Mouse (Mus musculus) kidney, postnatal 0 days (tissue): ENCODE results near the gene Lyve1. TPM values are rescaled to one million over a fixed set of nuclear protein-coding genes. Genes with fewer than 3 reads are reported as not detected.
A peak's percentile ranks its signal among the peaks of the same experiment; 100 is the strongest.

ENCODE experiments used
- ATAC-seq: fragments of 200-750 bp; cut with Nextera tagmentation; replicated peaks from 2 replicates; pipeline ENCODE4 v1.8.0; 2017; ENCODE audit warnings: low read depth, moderate number of reproducible peaks, moderate TSS enrichment, moderate library complexity; ENCODE audit not compliant: low FRiP score
- DNase-seq: peaks from one replicate; pipeline ENCODE4 v3.0.0-alpha.2; 2016; ENCODE audit warnings: low spot score
- H3K27ac ChIP-seq: fragments of 300-500 bp; sonication (generic); 2 replicates; pipeline ENCODE4 v1.5.1; 2014; ENCODE audit warnings: mild to moderate bottlenecking
- H3K27me3 ChIP-seq: fragments of 300-500 bp; sonication (generic); 2 replicates; pipeline ENCODE4 v1.6.1; 2014; ENCODE audit warnings: low read length, mixed read lengths; ENCODE audit not compliant: insufficient read depth
- H3K36me3 ChIP-seq: fragments of 300-500 bp; sonication (generic); 2 replicates; pipeline ENCODE4 v1.6.1; 2014; ENCODE audit warnings: low read length, mixed read lengths; ENCODE audit not compliant: insufficient read depth
- H3K4me1 ChIP-seq: fragments of 300-500 bp; sonication (generic); replicated peaks from 2 replicates; pipeline ENCODE4 v1.6.1; 2014; ENCODE audit warnings: antibody characterized with exemption, low read length, mixed read lengths; ENCODE audit not compliant: insufficient read depth
- H3K4me2 ChIP-seq: fragments of 300-500 bp; sonication (generic); 2 replicates; pipeline ENCODE4 v1.6.1; 2014; ENCODE audit warnings: mild to moderate bottlenecking, low read length, moderate library complexity, mixed read lengths
- H3K4me3 ChIP-seq: fragments of 300-500 bp; sonication (generic); replicated peaks from 2 replicates; pipeline ENCODE4 v1.5.1; 2014; ENCODE audit warnings: low read depth, low read length
- H3K9ac ChIP-seq: fragments of 300-500 bp; sonication (generic); 2 replicates; pipeline ENCODE4 v1.6.1; 2014; ENCODE audit warnings: low read depth, low read length
- H3K9me3 ChIP-seq: fragments of 300-500 bp; sonication (generic); replicated peaks from 2 replicates; pipeline ENCODE4 v1.6.1; 2016; ENCODE audit warnings: low read length, inconsistent platforms, mixed read lengths
- CTCF ChIP-seq: IDR thresholded peaks from 2 replicates; pipeline ENCODE4 v1.5.1; 2016; ENCODE audit warnings: antibody characterized with exemption, low read depth, mild to moderate bottlenecking, moderate library complexity
- WGBS: fragments of 180-500 bp; shearing (Covaris S2); extraction: QIAGEN DNeasy Blood & Tissue Kit; methylation state at CpG from one replicate; pipeline ENCODE4 v1.1.7; 2014; 5-methylcytosine and 5-hydroxymethylcytosine counted together
- polyA plus RNA-seq: library from polyadenylated mRNA; unstranded; fragments of >200 nt; fragmentation: Nextera tagmentation; extraction: Ambion mirVana; gene quantifications from 2 replicates; pipeline ENCODE4 v1.2.1, GENCODE M21; 2015

Lyve1 gene
- polyA plus RNA-seq, 1 experiment from 2014 or later: 4.3 TPM

GRCm38 (mm10) chr7:110894673-110895072, 31.6 kb upstream of the Lyve1 start:
- Histone ChIP-seq H3K4me1 (no peaks in the 10 kb centered on the region; the same call in 1 of the 2 replicates), H3K27me3 (no peaks in the 10 kb centered on the region), H3K36me3 (no peaks in the 10 kb centered on the region), H3K4me2 (no peak overlapping the region), H3K4me3 (no peak overlapping the region), H3K9ac (no peak overlapping the region), H3K9me3 (no peaks in the 10 kb centered on the region), H3K27ac (no peak overlapping the region)
- WGBS: 81% methylated on average over 9 of the region's 9 CpGs
- ATAC-seq (no peak), DNase-seq (no peak)
- no peak for TF ChIP-seq CTCF

- Histone ChIP-seq H3K4me1 (no peaks in the 10 kb centered on the region; the same call in 1 of the 2 replicates), H3K27me3 (no peaks in the 10 kb centered on the region), H3K36me3 (no peaks in the 10 kb centered on the region), H3K9ac (no peak overlapping the region), H3K4me3 (no peak overlapping the region), H3K4me2 (no peak overlapping the region), H3K27ac (no peak overlapping the region; the same call in 1 of the 2 replicates), H3K9me3 (no peaks in the 10 kb centered on the region)
- 47% methylated on average over 10 of the region's 10 CpGs for WGBS
- no peak for TF ChIP-seq CTCF
- DNase-seq: peak; percentile 22
- no peak for ATAC-seq
Observed at GRCm38 (mm10) chr7:110893943-110894610, 31.0 kb upstream of the Lyve1 start.

- H3K27me3 ChIP-seq: no peaks in the 10 kb centered on the region
- peak; percentile 63; the same call in 1 of the 2 replicates for ATAC-seq
Observed at GRCm38 (mm10) chr7:110891501-110891986, 28.5 kb upstream of the Lyve1 start.

GRCm38 (mm10) chr7:110881746-110882333, 18.8 kb upstream of the Lyve1 start:
- Histone ChIP-seq H3K36me3 (no peaks in the 10 kb centered on the region), H3K9me3 (no peaks in the 10 kb centered on the region), H3K4me3 (no peak overlapping the region), H3K4me1 (no peaks in the 10 kb centered on the region), H3K27ac (no peak overlapping the region), H3K4me2 (no peak overlapping the region), H3K9ac (no peak overlapping the region), H3K27me3 (no peaks in the 10 kb centered on the region)
- TF ChIP-seq CTCF: no peak
- ATAC-seq: 0 out of 2 replicates have a peak, but pooled peaks have one; percentile 46
- DNase-seq: no peak
- WGBS: 75% methylated on average over 2 of the region's 2 CpGs

More at GRCm38 (mm10) chr7:110891501-110891986, 28.5 kb upstream of the Lyve1 start:
- Histone ChIP-seq H3K4me1 (no peaks in the 10 kb centered on the region; the same call in 1 of the 2 replicates), H3K27ac (no peak overlapping the region), H3K9ac (no peak overlapping the region), H3K9me3 (no peaks in the 10 kb centered on the region), H3K4me2 (no peak overlapping the region), H3K4me3 (no peak overlapping the region), H3K36me3 (no peaks in the 10 kb centered on the region)
- TF ChIP-seq CTCF: no peak
- 76% methylated on average over 9 of the region's 9 CpGs for WGBS
- DNase-seq: no peak

DNA sequence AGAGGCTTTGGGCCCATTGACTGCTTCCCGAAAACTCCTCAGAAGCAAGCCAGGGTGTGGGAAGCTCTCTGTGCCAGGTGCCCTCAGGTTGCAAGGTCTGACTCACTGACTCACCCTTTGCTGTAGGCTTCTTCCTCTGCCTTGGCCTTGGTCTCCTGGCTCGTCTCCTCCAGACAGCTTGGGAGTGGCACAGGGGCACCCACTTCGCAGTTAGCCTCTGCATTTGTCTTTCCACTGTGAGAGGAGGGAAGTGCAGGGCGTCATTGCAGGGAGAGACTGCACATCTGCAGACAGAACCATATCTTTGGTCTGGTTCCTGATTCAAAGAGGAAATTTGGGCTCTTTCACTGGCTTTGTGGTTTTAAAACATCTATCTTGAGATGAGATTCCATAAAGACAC, 15.0 kb upstream of the Lyve1 start:
- no peaks in the 10 kb centered on the region for H3K27me3 ChIP-seq
- no peaks in the 10 kb centered on the region for H3K4me1 ChIP-seq
- no peak for DNase-seq
- H3K9me3 ChIP-seq: no peaks in the 10 kb centered on the region
- H3K4me2 ChIP-seq: no peak overlapping the region
- H3K36me3 ChIP-seq: no peaks in the 10 kb centered on the region
- peak overlapping the region; percentile 44 for H3K27ac ChIP-seq
- TF ChIP-seq CTCF: no peak
- ATAC-seq: no peak
- WGBS: 79% methylated on average over 4 of the region's 4 CpGs
- H3K9ac ChIP-seq: no peak overlapping the region
- H3K4me3 ChIP-seq: no peak overlapping the region

DNA sequence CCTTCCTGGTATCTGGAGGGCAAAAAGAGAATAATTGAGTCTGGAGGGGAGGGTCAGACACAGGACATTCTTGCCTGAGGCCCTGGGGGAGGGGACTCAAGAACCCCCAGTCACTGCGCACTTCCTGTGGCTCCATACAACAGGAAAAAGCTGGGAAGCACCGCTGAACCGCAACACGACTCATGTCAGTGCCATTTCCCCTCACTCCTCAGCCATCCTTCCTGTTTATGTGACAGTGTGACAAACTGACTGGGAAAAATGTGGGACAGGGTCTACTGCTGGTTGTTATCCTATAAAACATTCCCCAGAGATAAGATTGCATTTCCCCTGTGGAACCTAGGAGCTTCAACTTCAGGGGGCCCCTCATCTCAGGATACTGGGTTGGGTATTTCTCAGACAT, 13.9 kb upstream of the Lyve1 start:
- Histone ChIP-seq H3K36me3 (no peaks in the 10 kb centered on the region), H3K4me1 (no peaks in the 10 kb centered on the region), H3K27ac (0 out of 2 replicates have a peak overlapping the region, but pooled peaks have one; percentile 15), H3K27me3 (no peaks in the 10 kb centered on the region), H3K4me2 (no peak overlapping the region), H3K9ac (no peak overlapping the region), H3K9me3 (no peaks in the 10 kb centered on the region), H3K4me3 (no peak overlapping the region)
- 67% methylated on average over 4 of the region's 4 CpGs for WGBS
- TF ChIP-seq CTCF: no peak
- peak; percentile 63 for DNase-seq
- no peak for ATAC-seq
